Mouse (Mus musculus) heart, embryonic 15.5 days (tissue): ENCODE results near the gene Osm. TPM values are rescaled to one million over a fixed set of nuclear protein-coding genes. Genes with fewer than 3 reads are reported as not detected.

ENCODE experiments used
- ATAC-seq: fragments of 200-750 bp; cut with Nextera tagmentation; replicated peaks from 2 replicates; pipeline ENCODE4 v1.8.0; 2017; ENCODE audit warnings: low read depth, moderate TSS enrichment; ENCODE audit not compliant: insufficient number of reproducible peaks, insufficient read depth, low FRiP score
- H3K27ac ChIP-seq: fragments of 300-500 bp; sonication (generic); 2 replicates; pipeline ENCODE4 v1.5.1; 2015; ENCODE audit warnings: mild to moderate bottlenecking, inconsistent platforms
- H3K27me3 ChIP-seq: fragments of 300-500 bp; sonication (generic); 2 replicates; pipeline ENCODE4 v1.6.1; 2015; ENCODE audit warnings: inconsistent platforms
- H3K36me3 ChIP-seq: fragments of 300-500 bp; sonication (generic); 2 replicates; pipeline ENCODE4 v1.6.1; 2015; ENCODE audit warnings: mild to moderate bottlenecking, inconsistent platforms
- H3K4me1 ChIP-seq: fragments of 300-500 bp; sonication (generic); replicated peaks from 2 replicates; pipeline ENCODE4 v1.6.1; 2015; ENCODE audit warnings: inconsistent platforms
- H3K4me2 ChIP-seq: fragments of 300-500 bp; sonication (generic); 2 replicates; pipeline ENCODE4 v1.6.1; 2015; ENCODE audit warnings: inconsistent platforms, mild to moderate bottlenecking, moderate library complexity
- H3K4me3 ChIP-seq: fragments of 300-500 bp; sonication (generic); 2 replicates; pipeline ENCODE4 v1.5.1; 2015; ENCODE audit warnings: mild to moderate bottlenecking, inconsistent platforms
- H3K9ac ChIP-seq: fragments of 300-500 bp; sonication (generic); 2 replicates; pipeline ENCODE4 v1.6.1; 2015; ENCODE audit warnings: mild to moderate bottlenecking, inconsistent platforms
- H3K9me3 ChIP-seq: fragments of 300-500 bp; sonication (generic); replicated peaks from 2 replicates; pipeline ENCODE4 v1.6.1; 2016; ENCODE audit warnings: inconsistent platforms
- WGBS: fragments of 180-500 bp; shearing (Covaris S2); methylation state at CpG from one replicate; pipeline ENCODE4 v1.1.7; 2015; ENCODE audit warnings: mixed read lengths; 5-methylcytosine and 5-hydroxymethylcytosine counted together
- polyA plus RNA-seq: library from polyadenylated mRNA; unstranded; fragments of >200 nt; fragmentation: Nextera tagmentation; extraction: Ambion mirVana; gene quantifications from 2 replicates; pipeline ENCODE4 v1.2.1, GENCODE M21; 2015

Osm gene
- polyA plus RNA-seq, 1 experiment from 2014 or later: 0.09 TPM

DNA sequence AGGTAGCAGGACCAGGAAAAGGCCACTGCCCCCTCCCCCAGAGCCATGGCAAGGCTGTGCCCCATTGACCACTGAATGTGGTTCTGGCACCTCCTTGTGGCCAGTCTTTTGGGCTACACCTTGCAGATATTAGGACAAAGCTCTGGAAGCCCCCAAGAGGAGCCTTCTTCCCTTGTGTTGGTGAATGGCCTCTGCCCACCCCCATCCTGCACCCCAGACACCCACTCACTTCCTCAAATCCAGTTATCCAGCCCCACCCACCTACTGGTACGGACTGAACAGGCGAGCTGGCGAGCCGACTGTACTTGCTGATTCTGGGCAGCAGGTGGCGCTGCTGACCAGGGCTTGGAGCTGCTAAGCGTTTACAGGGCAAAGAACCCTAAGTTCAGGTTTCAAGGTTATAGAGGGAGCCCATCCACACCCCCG lies 22.4 kb downstream of the Osm start:
- no peak for ATAC-seq
- Histone ChIP-seq H3K4me1 (peaks cover 40% of the 10 kb centered on the region), H3K9ac (no peak overlapping the region), H3K36me3 (no peaks in the 10 kb centered on the region), H3K27me3 (peaks cover 4% of the 10 kb centered on the region), H3K4me3 (peak overlapping the region; percentile 25; the same call in 1 of the 2 replicates), H3K9me3 (no peaks in the 10 kb centered on the region), H3K4me2 (peak overlapping the region; percentile 58), H3K27ac (no peak overlapping the region)
- under 1% methylated on average over 7 of the region's 7 CpGs for WGBS

DNA sequence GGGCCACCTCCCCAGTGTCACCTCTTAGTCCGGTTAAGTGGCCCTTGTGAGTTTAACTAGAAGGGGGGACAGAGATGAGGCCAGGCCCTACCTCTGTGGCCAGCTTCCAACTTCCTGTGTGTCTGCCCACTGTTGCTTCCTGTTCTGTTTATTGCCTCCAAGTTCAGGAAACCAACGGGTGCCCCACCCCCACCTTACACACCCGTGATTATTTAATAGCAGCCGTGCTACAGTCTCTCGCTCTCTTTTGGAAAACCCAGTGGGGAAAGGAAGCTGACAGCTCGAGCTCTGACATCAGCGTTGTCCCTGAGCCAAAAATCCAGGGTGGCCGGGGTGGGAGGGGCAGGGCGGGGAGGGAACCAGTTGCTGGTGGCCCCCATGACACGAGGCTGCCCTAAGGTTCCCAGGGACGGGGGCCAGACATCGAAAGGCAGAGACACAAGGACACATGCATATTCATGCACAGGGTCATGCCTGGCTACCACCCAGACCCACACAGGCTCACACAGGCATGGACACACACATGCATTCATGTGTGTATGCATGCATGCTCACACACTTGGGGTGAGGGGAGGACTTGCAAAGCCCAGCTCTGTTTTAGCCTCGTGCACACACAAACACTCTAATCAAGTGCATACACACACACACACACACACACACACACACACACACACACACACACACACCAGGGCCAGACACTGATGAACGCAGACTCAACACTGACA lies 24.4 kb downstream of the Osm start:
- no peak for ATAC-seq
- H3K4me2 ChIP-seq: peak overlapping the region; percentile 46
- no peak overlapping the region for H3K9ac ChIP-seq
- H3K4me1 ChIP-seq: peaks cover 47% of the 10 kb centered on the region
- 19% methylated on average over 14 of the region's 14 CpGs for WGBS
- H3K9me3 ChIP-seq: no peaks in the 10 kb centered on the region
- H3K27ac ChIP-seq: peak overlapping the region; percentile 31
- no peak overlapping the region for H3K4me3 ChIP-seq
- no peaks in the 10 kb centered on the region for H3K36me3 ChIP-seq
- peaks cover 23% of the 10 kb centered on the region for H3K27me3 ChIP-seq

DNA sequence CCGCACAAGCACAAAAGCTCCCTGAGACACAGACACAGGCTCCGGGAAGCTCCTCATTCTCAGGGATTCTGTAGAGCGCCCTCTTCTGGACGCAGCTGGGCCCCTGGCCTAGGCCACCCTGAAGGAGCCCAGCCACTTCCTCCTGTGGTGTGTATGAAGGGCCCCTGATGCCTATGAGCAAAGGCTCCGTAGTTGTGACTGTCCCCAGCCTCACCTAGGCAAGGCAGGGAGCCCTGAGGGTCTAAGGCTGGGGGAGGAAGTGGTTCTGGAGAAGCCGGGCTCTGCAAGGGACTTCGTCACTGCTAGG lies 24.9 kb downstream of the Osm start:
- Histone ChIP-seq H3K4me2 (no peak overlapping the region), H3K27ac (peak overlapping the region; percentile 31), H3K4me3 (no peak overlapping the region), H3K9me3 (no peaks in the 10 kb centered on the region), H3K27me3 (peaks cover 27% of the 10 kb centered on the region), H3K9ac (no peak overlapping the region), H3K36me3 (no peaks in the 10 kb centered on the region), H3K4me1 (peaks cover 50% of the 10 kb centered on the region)
- ATAC-seq: no peak
- WGBS: 52% methylated on average over 7 of the region's 7 CpGs

DNA sequence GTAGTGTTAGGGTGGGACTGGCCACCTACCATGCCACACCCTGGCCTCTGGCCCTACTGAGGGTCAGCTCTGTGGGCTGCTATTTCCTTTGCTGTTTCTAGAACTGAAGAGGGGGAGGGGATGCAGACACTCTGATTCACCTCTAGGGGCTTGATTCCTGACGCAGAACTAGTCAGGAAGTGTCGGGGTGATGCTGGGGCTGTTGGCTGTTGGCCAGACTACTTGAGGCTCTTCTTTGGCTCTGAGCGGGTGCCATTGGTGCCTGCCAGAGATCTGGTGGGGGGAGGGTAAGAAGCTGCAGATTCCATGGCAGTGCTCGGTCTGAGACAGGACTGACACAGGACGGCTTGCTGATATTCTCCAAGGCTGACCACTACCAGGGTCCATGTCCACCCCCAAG lies 25.7 kb downstream of the Osm start:
- peak overlapping the region; percentile 31 for H3K27ac ChIP-seq

DNA sequence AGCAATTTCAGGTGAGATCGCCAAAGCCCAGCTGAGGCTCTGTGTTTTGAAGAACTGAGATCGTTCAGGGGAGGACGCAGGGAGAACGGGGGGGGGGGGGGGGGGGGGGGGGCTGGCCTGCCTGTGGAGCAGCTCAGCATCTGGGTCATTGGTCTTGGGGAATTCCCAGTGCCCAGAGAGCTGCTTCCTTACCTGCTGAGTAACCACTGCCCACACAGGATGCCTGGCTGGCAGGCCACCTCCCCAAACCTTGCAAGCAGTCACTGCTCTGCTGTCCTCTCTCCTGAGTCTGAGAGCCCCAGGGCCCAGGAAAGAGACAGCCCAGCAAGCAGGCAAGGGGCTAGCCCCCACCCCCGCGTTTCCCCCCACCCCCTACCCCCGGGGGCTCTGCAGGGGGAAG lies 26.6 kb downstream of the Osm start:
- no peak overlapping the region for H3K4me3 ChIP-seq
- H3K4me2 ChIP-seq: no peak overlapping the region
- H3K36me3 ChIP-seq: no peaks in the 10 kb centered on the region
- H3K4me1 ChIP-seq: peaks cover 60% of the 10 kb centered on the region
- H3K27me3 ChIP-seq: peaks cover 43% of the 10 kb centered on the region
- H3K9ac ChIP-seq: no peak overlapping the region
- H3K9me3 ChIP-seq: no peaks in the 10 kb centered on the region
- WGBS: 24% methylated on average over 7 of the region's 7 CpGs
- no peak for ATAC-seq
- no peak overlapping the region for H3K27ac ChIP-seq

More for the DNA sequence above, 25.7 kb downstream of the Osm start:
- Histone ChIP-seq H3K4me3 (no peak overlapping the region), H3K36me3 (no peaks in the 10 kb centered on the region), H3K4me1 (peaks cover 56% of the 10 kb centered on the region), H3K27me3 (peaks cover 34% of the 10 kb centered on the region), H3K4me2 (no peak overlapping the region), H3K9ac (no peak overlapping the region), H3K9me3 (no peaks in the 10 kb centered on the region)
- ATAC-seq: peak; percentile 48
- 7% methylated on average over 5 of the region's 5 CpGs for WGBS

DNA sequence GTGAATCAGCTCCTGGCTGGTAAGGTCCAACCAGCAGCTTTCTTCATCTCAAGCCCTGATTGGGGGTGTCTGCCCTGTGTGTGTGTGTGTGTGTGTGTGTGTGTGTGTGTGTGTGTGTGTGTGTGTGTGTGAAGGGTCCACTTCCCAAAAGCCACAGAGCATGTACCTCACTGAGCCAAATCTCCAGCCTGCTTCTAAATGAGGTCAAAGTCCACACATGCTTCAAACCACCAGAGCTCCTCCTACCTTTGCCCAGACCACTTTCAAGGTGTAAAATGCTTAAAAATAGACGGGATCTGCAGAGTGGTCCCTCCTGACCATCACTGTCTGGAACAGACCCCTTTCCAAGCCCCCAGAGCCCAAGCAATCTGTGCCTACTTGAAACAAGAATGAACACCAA lies 27.1 kb downstream of the Osm start:
- Histone ChIP-seq H3K27ac (no peak overlapping the region), H3K4me2 (no peak overlapping the region), H3K4me3 (no peak overlapping the region), H3K4me1 (peaks cover 60% of the 10 kb centered on the region), H3K9ac (no peak overlapping the region), H3K27me3 (peaks cover 47% of the 10 kb centered on the region), H3K9me3 (no peaks in the 10 kb centered on the region), H3K36me3 (no peaks in the 10 kb centered on the region)
- no peak for ATAC-seq
- WGBS: 24% methylated on average over 1 of the region's 1 CpGs

DNA sequence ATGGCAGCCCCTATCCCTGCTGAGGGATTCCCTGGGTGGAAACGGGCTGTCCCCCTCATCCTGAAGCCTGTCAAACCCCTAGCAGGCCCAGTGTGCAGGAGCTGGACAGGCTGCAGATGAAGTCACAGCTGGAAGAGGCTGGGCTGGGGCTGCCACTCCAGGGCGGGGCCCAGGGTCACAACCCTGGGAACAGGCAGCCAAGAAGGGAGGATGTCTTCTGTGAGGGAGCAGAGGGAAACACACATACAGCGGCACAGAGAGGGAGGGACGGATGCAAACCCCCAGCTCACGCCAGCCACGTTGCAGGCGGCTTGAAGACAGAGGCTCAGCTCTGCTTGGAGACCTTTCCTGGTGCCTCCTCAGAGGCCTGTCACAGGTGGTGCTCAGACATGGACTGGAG lies 27.8 kb downstream of the Osm start:
- Histone ChIP-seq H3K27ac (no peak overlapping the region), H3K9ac (no peak overlapping the region), H3K4me1 (peaks cover 60% of the 10 kb centered on the region), H3K4me3 (no peak overlapping the region), H3K4me2 (no peak overlapping the region), H3K36me3 (no peaks in the 10 kb centered on the region), H3K27me3 (peaks cover 55% of the 10 kb centered on the region), H3K9me3 (no peaks in the 10 kb centered on the region)
- ATAC-seq: no peak
- WGBS: 45% methylated on average over 7 of the region's 7 CpGs

DNA sequence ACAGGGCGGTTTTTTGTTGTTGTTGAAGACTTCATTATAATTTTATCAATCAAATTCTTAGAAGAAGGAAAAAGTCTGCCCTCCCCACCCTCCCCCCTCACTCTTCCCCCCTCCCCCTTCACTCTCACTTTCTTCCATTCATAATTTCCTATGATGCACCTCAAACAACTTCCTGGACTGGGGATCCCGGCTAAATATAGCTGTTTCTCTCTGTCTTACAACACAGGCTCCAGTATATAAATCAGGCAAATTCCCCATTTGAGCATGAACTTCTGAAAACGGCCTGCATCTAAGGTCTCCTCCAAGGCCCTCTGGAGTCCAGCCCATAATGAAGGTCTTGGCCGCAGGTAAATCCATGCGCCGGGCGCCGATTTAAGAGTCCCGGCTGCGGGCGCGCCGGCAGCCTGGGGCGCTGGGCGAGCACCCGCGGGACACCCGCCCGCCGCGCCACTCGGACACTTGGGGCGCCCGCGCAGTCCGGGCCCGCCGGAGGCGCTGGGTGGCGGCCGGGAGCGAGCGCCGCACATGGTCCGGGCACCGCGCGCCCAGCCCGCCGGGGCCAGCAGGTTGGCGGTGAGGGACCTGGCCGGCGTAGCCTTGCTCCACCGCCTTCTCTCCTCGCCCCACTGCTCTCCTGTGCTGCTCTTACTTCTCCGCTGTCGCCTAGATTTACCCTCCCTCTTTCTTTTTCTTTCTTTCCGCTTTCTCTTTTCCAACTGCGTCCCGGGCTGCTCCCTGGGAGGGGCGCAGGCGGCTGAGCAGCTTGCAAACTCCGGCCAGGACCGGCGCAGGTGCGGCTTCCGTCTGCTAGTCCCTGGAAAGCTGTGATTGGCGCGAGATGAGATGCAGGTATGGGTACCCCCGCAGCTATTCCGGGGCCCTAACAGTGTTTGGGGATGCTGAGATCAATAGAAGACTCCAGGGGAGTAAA lies 30.3 kb downstream of the Osm start:
- H3K4me2 ChIP-seq: peak overlapping the region; percentile 90
- no peaks in the 10 kb centered on the region for H3K9me3 ChIP-seq
- H3K27ac ChIP-seq: peak overlapping the region; percentile 2; the same call in 1 of the 2 replicates
- peak overlapping the region; percentile 56 for H3K9ac ChIP-seq
- H3K27me3 ChIP-seq: peaks cover 64% of the 10 kb centered on the region
- peak; percentile 56 for ATAC-seq
- WGBS: 1% methylated on average over 61 of the region's 61 CpGs
- H3K4me1 ChIP-seq: peaks cover 47% of the 10 kb centered on the region
- H3K36me3 ChIP-seq: no peaks in the 10 kb centered on the region
- peak overlapping the region; percentile 67 for H3K4me3 ChIP-seq

DNA sequence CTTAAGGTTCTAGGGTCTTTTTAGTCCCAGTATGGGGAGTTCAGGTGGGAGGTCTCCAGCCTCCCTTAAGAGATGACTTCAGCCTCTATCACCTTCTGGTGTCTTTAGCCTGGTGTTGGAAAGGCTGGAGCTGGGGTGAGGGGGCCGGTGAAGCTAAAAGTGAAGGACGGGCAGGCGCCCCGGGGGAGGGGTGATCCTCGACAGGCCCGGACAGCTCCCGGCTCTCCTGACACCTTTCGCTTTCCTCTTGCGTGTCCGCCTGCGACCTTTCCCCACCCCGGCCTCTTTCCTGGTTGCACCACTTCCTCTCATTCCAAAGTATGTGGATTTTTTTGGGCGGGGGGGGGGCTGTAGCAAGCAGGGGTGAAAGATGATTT lies 31.0 kb downstream of the Osm start:
- Histone ChIP-seq H3K9me3 (no peaks in the 10 kb centered on the region), H3K9ac (peak overlapping the region; percentile 56), H3K27me3 (peaks cover 67% of the 10 kb centered on the region), H3K4me2 (peak overlapping the region; percentile 90), H3K4me3 (peak overlapping the region; percentile 67), H3K27ac (no peak overlapping the region), H3K36me3 (no peaks in the 10 kb centered on the region), H3K4me1 (peaks cover 46% of the 10 kb centered on the region)
- no peak for ATAC-seq
- WGBS: 5% methylated on average over 13 of the region's 13 CpGs

DNA sequence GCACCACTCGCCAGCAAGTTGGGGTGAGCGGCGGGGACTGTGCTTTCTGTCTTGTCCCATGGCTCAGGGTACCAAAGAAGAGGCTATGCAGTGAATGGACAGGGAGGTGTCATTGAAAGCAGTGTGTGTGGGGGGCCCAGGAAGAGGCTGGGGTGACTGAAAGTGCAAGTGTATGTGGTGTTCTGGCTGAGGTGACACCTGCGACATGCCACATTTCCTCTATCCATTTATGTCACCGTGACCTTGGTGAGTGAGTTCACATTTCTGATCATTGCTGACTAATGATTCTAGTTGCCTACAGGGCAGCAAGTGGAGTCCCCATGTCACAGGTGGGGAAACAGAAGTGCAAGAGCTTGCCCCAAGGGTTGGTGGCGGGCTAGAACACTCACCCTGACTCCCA lies 32.3 kb downstream of the Osm start:
- Histone ChIP-seq H3K27ac (no peak overlapping the region), H3K4me1 (peaks cover 35% of the 10 kb centered on the region), H3K36me3 (no peaks in the 10 kb centered on the region), H3K9me3 (no peaks in the 10 kb centered on the region), H3K4me2 (no peak overlapping the region), H3K27me3 (peaks cover 69% of the 10 kb centered on the region), H3K9ac (no peak overlapping the region), H3K4me3 (no peak overlapping the region)
- ATAC-seq: no peak
- 79% methylated on average over 6 of the region's 6 CpGs for WGBS

DNA sequence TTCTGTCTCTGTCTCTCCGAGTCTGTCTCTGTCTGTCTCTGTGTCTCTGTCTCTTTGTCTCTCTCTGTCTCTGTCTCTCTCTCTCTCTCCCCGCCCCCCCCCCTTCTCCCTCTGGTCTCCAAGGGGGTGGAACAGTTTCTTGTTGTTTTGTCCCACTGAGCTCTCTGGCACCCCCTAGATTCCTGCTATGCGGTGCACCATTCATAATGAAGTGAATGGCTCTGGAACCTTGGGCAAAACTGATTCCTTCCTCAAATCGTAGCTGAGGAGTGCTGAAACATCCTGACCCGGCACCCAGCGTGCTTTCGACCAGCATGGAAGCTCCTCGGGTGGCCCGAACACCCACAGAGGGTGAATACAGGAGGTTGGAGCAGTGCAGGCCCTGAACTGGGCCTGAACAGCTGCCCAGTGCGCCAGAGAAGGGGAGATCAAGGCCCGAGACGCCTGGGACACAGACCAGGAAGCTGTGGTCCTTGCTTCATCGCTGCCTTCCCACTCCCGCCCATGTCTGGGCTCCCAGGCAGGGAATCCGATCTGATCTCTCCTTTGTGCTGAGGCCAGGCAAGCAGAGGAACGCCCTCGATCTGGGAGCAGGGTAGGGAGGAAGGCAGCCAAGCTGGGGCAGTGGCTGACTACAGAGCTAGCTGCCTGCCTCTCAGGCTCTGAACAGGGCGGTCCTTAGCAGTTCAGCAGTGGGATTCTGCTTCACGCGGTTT lies 34.7 kb downstream of the Osm start:
- peaks cover 45% of the 10 kb centered on the region for H3K27me3 ChIP-seq
- peaks cover 25% of the 10 kb centered on the region for H3K4me1 ChIP-seq
- no peaks in the 10 kb centered on the region for H3K36me3 ChIP-seq
- WGBS: 39% methylated on average over 20 of the region's 20 CpGs
- no peaks in the 10 kb centered on the region for H3K9me3 ChIP-seq
- no peak overlapping the region for H3K27ac ChIP-seq
- ATAC-seq: no peak
- H3K4me3 ChIP-seq: no peak overlapping the region
- H3K9ac ChIP-seq: no peak overlapping the region; the same call in 1 of the 2 replicates
- no peak overlapping the region for H3K4me2 ChIP-seq
